Mouse (Mus musculus) stomach, postnatal 0 days (tissue): ENCODE data around the gene Sstr2. TPM values are rescaled to one million over a fixed set of nuclear protein-coding genes. Genes with fewer than 3 reads are reported as not detected.
A peak's percentile ranks its signal among the peaks of the same experiment; 100 is the strongest.

Experiments
- ATAC-seq: fragments of 200-750 bp; cut with Nextera tagmentation; 2 replicates; pipeline ENCODE4 v1.8.0; 2017; ENCODE audit not compliant: low FRiP score, low TSS enrichment
- DNase-seq: peaks from one replicate; pipeline ENCODE4 v3.0.0-alpha.2; 2016; ENCODE audit warnings: low spot score
- H3K27ac ChIP-seq: fragments of 300-500 bp; sonication (generic); replicated peaks from 2 replicates; pipeline ENCODE4 v1.5.1; 2014; ENCODE audit warnings: mild to moderate bottlenecking, control low read depth
- H3K27me3 ChIP-seq: fragments of 300-500 bp; sonication (generic); 2 replicates; pipeline ENCODE4 v1.6.1; 2014; ENCODE audit warnings: low read length; ENCODE audit not compliant: control insufficient read depth, insufficient read depth
- H3K36me3 ChIP-seq: fragments of 300-500 bp; sonication (generic); 2 replicates; pipeline ENCODE4 v1.6.1; 2014; ENCODE audit warnings: low read length, mixed read lengths; ENCODE audit not compliant: control insufficient read depth, insufficient read depth
- H3K4me1 ChIP-seq: fragments of 300-500 bp; sonication (generic); replicated peaks from 2 replicates; pipeline ENCODE4 v1.6.1; 2014; ENCODE audit warnings: antibody characterized with exemption; ENCODE audit not compliant: control insufficient read depth, insufficient read depth
- H3K4me2 ChIP-seq: fragments of 300-500 bp; sonication (generic); replicated peaks from 2 replicates; pipeline ENCODE4 v1.6.1; 2014; ENCODE audit warnings: low read depth, mild to moderate bottlenecking, control low read depth, moderate library complexity
- H3K4me3 ChIP-seq: fragments of 300-500 bp; sonication (generic); 2 replicates; pipeline ENCODE4 v1.5.1; 2014; ENCODE audit warnings: low read depth, low read length, control low read depth
- H3K9ac ChIP-seq: fragments of 300-500 bp; sonication (generic); 2 replicates; pipeline ENCODE4 v1.6.1; 2014; ENCODE audit warnings: mild to moderate bottlenecking, low read length, control low read depth, mixed read lengths
- H3K9me3 ChIP-seq: fragments of 300-500 bp; sonication (generic); 2 replicates; pipeline ENCODE4 v1.6.1; 2016; ENCODE audit warnings: low read length; ENCODE audit not compliant: control insufficient read depth
- CTCF ChIP-seq: IDR thresholded peaks from 2 replicates; pipeline ENCODE4 v1.5.1; 2016; ENCODE audit warnings: antibody characterized with exemption, low read depth, mild to moderate bottlenecking, moderate library complexity
- EP300 ChIP-seq: optimal IDR thresholded peaks from 2 replicates; pipeline ENCODE3; 2016; ENCODE audit warnings: antibody characterized with exemption
- WGBS: fragments of 180-500 bp; shearing (Covaris S2); extraction: QIAGEN DNeasy Blood & Tissue Kit; methylation state at CpG from one replicate; pipeline ENCODE4 v1.1.7; 2014; 5-methylcytosine and 5-hydroxymethylcytosine counted together
- polyA plus RNA-seq: library from polyadenylated mRNA; unstranded; fragments of >200 nt; fragmentation: Nextera tagmentation; extraction: Ambion mirVana; gene quantifications from 2 replicates; pipeline ENCODE4 v1.2.1, GENCODE M21; 2015

Sstr2 gene
- polyA plus RNA-seq, 1 experiment from 2014 or later: 1.8 TPM

GRCm38 (mm10) chr11:113617132-113617911 lies 1.8 kb upstream of the Sstr2 start:
- Histone ChIP-seq H3K4me3 (no peak overlapping the region), H3K9ac (no peak overlapping the region), H3K27ac (no peak overlapping the region), H3K36me3 (no peaks in the 10 kb centered on the region), H3K9me3 (no peaks in the 10 kb centered on the region), H3K27me3 (0 out of 2 replicates have a peak, but pooled peaks cover 3% of the 10 kb centered on the region), H3K4me1 (0 out of 2 replicates have a peak, but pooled peaks cover 5% of the 10 kb centered on the region), H3K4me2 (0 out of 2 replicates have a peak overlapping the region, but pooled peaks have one; percentile 5)
- no peak for TF ChIP-seq EP300
- peak; percentile 73 for TF ChIP-seq CTCF
- DNase-seq (peak; percentile 84), ATAC-seq (peak; percentile 17; the same call in 1 of the 2 replicates)
- WGBS: 42% methylated on average over 14 of the region's 14 CpGs

- H3K4me1 ChIP-seq: 0 out of 2 replicates have a peak, but pooled peaks cover 5% of the 10 kb centered on the region
- no peak for ATAC-seq
- peak overlapping the region; percentile 38; the same call in 1 of the 2 replicates for H3K9ac ChIP-seq
- no peak for TF ChIP-seq EP300
- TF ChIP-seq CTCF: no peak
- H3K36me3 ChIP-seq: no peaks in the 10 kb centered on the region
- H3K27me3 ChIP-seq: 0 out of 2 replicates have a peak, but pooled peaks cover 3% of the 10 kb centered on the region
- 34% methylated on average over 4 of the region's 4 CpGs for WGBS
- H3K27ac ChIP-seq: no peak overlapping the region
- H3K4me3 ChIP-seq: peak overlapping the region; percentile 32; the same call in 1 of the 2 replicates
- no peaks in the 10 kb centered on the region for H3K9me3 ChIP-seq
- peak overlapping the region; percentile 74 for H3K4me2 ChIP-seq
- no peak for DNase-seq
Measured at GRCm38 (mm10) chr11:113618303-113618671, 855 bp upstream of the Sstr2 start.

GRCm38 (mm10) chr11:113619420-113620080 lies 408 bp downstream of the Sstr2 start:
- peak overlapping the region; percentile 32 for H3K4me3 ChIP-seq
- 3% methylated on average over 31 of the region's 31 CpGs for WGBS
- no peak for DNase-seq
- 0 out of 2 replicates have a peak, but pooled peaks cover 5% of the 10 kb centered on the region for H3K4me1 ChIP-seq
- H3K27ac ChIP-seq: no peak overlapping the region
- H3K4me2 ChIP-seq: peak overlapping the region; percentile 74
- H3K9ac ChIP-seq: 0 out of 2 replicates have a peak overlapping the region, but pooled peaks have one; percentile 41
- H3K27me3 ChIP-seq: 0 out of 2 replicates have a peak, but pooled peaks cover 3% of the 10 kb centered on the region
- ATAC-seq: 0 out of 2 replicates have a peak, but pooled peaks have one; percentile 6
- H3K36me3 ChIP-seq: no peaks in the 10 kb centered on the region
- no peak for TF ChIP-seq CTCF
- TF ChIP-seq EP300: no peak
- no peaks in the 10 kb centered on the region for H3K9me3 ChIP-seq

- WGBS: 65% methylated on average over 2 of the region's 2 CpGs
- H3K36me3 ChIP-seq: no peaks in the 10 kb centered on the region
- ATAC-seq (no peak), DNase-seq (no peak)
- no peak overlapping the region for H3K27ac ChIP-seq
- H3K4me2 ChIP-seq: no peak overlapping the region
- 0 out of 2 replicates have a peak, but pooled peaks cover 3% of the 10 kb centered on the region for H3K27me3 ChIP-seq
- H3K4me3 ChIP-seq: no peak overlapping the region
- 0 out of 2 replicates have a peak, but pooled peaks cover 5% of the 10 kb centered on the region for H3K4me1 ChIP-seq
- no peak for TF ChIP-seq CTCF
- no peak for TF ChIP-seq EP300
- H3K9me3 ChIP-seq: no peaks in the 10 kb centered on the region
- no peak overlapping the region for H3K9ac ChIP-seq
Measured at GRCm38 (mm10) chr11:113621001-113621400, 1.9 kb downstream of the Sstr2 start.

GRCm38 (mm10) chr11:113622028-113622427 lies 2.9 kb downstream of the Sstr2 start:
- Histone ChIP-seq H3K9me3 (no peaks in the 10 kb centered on the region), H3K36me3 (no peaks in the 10 kb centered on the region), H3K27me3 (0 out of 2 replicates have a peak, but pooled peaks cover 3% of the 10 kb centered on the region), H3K4me1 (0 out of 2 replicates have a peak, but pooled peaks cover 5% of the 10 kb centered on the region), H3K4me3 (no peak overlapping the region), H3K4me2 (no peak overlapping the region), H3K9ac (no peak overlapping the region), H3K27ac (no peak overlapping the region)
- DNase-seq: no peak
- 79% methylated on average over 4 of the region's 4 CpGs for WGBS
- no peak for ATAC-seq
- TF ChIP-seq EP300 (no peak), CTCF (no peak)
